Mouse (Mus musculus) megakaryocyte-erythroid progenitor cell, adult 5-6 weeks (primary cell): Measurements from ENCODE around the gene Aqp2. TPM values are rescaled to one million over a fixed set of nuclear protein-coding genes. Genes with fewer than 3 reads are reported as not detected.

Source experiments
- ATAC-seq: replicated peaks from 2 replicates; pipeline ENCODE4 v1.8.0; 2016; ENCODE audit warnings: mild to moderate bottlenecking, inconsistent platforms; ENCODE audit not compliant: severe bottlenecking, poor library complexity, low FRiP score, low TSS enrichment
- total RNA-seq, 2 experiments: library from RNA; stranded (forward) in 1 of 2; stranded (reverse) in 1 of 2; fragments of 200-1000, 215-1000 nt in 1 of 2; fragments of >200 nt in 1 of 2; fragmentation: Nextera tagmentation in 1 of 2; gene quantifications; 2 replicates each; pipeline ENCODE4 v1.2.3; 2014 to 2017

The Aqp2 gene
- total RNA-seq, 2 experiments from 2014 or later, result not detected

DNA sequence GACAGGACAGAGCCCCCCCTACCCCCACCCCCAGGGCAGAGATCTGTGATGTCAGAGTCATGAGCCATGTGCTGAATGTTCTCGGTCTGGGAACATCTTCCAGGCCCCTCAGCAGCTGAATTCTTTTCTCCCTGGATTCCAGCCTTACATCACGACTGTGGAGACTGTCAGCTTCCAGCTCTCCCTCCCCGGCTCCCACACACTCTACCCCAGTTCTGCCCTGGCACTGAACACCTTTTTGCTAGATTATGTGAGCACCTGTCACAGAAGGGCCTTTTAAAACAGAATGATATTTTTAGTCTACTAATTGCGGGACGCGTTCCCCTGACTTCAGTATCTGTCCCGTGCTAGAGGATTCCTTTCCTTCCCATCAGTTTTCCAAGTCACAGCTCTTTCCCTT lies 32.7 kb downstream of the Aqp2 start:
- no peak for ATAC-seq

DNA sequence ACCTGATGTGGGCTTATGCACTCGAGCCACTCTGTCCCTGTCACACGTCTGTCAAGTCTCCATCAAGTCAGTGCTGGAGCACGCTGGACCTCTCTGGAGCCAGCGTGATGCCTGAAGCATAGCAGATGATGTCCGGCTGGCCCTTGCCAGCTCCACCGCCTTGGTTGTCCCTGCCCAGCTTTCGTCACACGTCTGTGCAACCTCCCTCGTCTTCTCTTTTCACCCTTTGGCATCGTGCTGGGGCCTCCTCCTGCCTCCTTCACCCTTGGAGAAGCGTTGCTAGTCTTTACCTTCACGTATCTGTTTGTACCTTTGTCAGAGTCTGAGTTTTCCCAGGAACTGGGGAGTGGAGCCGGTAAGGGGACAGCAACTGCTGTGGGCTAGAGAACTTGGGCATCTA lies 35.4 kb downstream of the Aqp2 start:
- no peak for ATAC-seq

DNA sequence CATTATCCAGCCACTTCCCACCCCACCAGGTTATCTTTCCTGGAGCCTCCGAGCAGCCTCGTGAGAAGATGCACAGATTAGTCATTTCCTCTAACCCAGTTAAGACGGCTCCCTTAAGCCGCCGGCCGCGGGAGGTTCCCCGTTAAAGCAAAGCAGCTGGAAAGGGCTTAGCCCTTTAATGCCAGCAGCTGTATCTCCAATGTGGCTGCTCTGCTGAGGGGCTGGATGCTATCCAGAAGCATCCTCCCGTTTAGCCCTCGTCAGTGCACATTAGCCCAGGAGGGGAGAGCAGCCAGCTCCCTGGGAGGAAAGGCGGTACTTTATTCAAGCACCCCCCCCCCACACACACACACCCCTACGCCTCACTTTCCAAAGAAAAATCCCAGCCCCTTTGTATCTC lies 35.9 kb downstream of the Aqp2 start:
- ATAC-seq, result no peak

DNA sequence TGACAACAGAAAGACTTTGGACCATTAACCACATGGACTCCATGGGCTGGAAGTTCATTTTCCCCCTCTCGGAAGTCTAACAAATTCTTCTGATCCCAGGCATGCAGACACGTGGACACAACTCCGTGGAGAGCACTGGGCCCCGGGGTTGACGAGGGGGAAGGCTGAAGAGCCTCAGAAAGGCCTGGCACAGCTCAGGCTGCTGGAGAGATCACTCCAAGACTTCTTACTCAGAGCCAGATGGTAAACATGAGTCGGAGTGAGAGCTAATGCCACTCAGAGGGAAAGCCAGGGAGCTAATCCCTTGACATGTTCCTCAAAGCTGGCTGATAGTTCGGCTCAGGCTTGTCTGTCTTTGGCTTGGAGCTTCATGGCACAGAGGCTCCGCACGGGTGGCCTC lies 36.4 kb downstream of the Aqp2 start:
- no peak for ATAC-seq

DNA sequence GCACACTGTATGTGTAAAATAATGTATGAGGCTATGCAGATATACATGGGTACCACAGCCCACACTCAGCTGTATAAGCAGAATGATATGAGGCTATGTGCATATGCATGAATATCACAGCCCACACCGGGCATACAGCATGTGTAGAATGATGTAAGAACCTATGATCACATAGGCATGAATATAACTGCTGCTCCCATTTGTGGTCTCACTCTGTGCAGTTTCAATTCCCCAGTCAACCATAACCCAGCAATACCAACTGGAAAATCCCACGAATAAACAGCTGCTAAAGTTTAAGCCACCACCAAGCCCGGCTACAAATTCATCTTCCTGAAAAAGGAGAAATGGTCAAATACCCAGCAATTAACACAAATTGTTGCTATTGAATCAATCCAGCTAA lies 39.7 kb downstream of the Aqp2 start:
- ATAC-seq, result no peak

DNA sequence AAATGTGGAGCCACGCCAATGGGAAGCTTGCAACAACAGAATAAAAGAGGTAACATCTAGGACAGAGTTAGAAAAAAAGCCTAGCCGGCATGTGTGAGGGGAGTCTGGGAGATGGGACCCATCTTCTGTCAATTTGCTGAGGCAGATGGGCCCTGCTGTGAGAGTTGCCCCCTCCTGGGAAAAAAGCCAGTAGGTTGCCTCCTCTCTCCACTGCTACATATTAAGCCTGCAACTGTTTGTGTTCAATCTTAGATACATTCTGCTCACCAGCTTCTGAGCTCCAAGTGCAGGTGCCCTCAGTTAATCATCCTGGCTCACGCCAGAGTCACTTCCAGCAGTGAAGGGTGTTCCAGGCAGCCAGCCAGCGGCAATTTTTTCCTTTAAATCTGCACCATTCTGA lies 41.0 kb downstream of the Aqp2 start:
- no peak for ATAC-seq

DNA sequence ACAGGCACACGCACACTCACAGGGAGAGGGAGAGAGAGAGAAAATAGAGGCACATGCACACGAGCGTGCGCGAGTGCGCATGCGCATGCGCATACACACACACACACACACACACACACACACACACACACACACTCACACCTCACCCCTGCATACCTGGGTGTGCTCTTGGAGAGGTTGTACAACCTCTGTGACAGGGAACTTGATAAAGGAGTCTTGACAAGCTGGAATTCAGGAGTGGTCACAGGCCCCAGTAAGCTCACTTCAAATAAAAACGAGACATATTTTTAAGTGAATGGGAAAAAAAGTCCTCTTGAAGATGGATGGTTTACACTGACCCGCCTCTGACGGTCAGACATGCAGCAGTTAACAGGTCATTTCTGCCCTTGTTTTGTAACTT lies 43.2 kb downstream of the Aqp2 start:
- ATAC-seq, result no peak

DNA sequence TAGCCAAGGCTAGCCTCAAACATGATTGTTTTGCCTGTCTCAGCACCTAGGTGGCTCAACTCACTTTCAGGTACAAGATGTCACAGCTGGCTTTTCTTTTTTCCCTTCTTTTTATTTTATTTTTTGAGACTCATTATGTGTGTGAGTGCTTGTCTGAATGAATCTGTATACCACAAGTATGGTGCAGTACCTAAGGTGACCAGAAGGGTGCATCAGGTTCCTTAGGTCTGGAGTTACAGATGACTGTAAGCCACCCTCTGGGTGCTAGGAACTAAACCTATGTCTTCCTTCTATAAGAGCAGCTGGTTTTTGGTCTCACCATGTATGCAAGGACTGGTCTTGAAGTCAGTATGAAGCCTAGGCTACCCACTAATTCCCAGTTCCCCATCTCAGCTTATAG lies 52.8 kb downstream of the Aqp2 start:
- peak; percentile 61; the same call in 1 of the 2 replicates for ATAC-seq

Other genes with a start within 250 kb of the Aqp2 start
- 0.70 and 4.9 TPM in 2 replicates for gene Fmnl3, start 208.6 kb upstream of the Aqp2 start, total RNA-seq (2014; fragmentation: Nextera tagmentation)
- gene Fmnl3, start 208.6 kb upstream of the Aqp2 start, total RNA-seq (2017), result 0.61 and 1.8 TPM in 2 replicates
- 165 and 208 TPM in 2 replicates for gene Tmbim6, start 186.2 kb upstream of the Aqp2 start, total RNA-seq (2014; fragmentation: Nextera tagmentation)
- gene Tmbim6, start 186.2 kb upstream of the Aqp2 start, total RNA-seq (2017), result 86.9 and 93.6 TPM in 2 replicates
- 1.6 and 16.0 TPM in 2 replicates for gene Nckap5l, start 121.3 kb upstream of the Aqp2 start, total RNA-seq (2014; fragmentation: Nextera tagmentation)
- 0.52 and 7.4 TPM in 2 replicates for gene Nckap5l, start 121.3 kb upstream of the Aqp2 start, total RNA-seq (2017)
- gene Bcdin3d, start 104.3 kb upstream of the Aqp2 start, total RNA-seq (2014; fragmentation: Nextera tagmentation), result 6.5 and 11.4 TPM in 2 replicates
- 5.3 and 6.6 TPM in 2 replicates for gene Bcdin3d, start 104.3 kb upstream of the Aqp2 start, total RNA-seq (2017)
- not detected in 2 replicates for gene Faim2, start 50.9 kb upstream of the Aqp2 start, total RNA-seq (2014; fragmentation: Nextera tagmentation)
- gene Faim2, start 50.9 kb upstream of the Aqp2 start, total RNA-seq (2017), result not detected in 2 replicates
- not detected in 2 replicates for gene Aqp5, start 11.7 kb downstream of the Aqp2 start, total RNA-seq (2014; fragmentation: Nextera tagmentation)
- not detected in 2 replicates for gene Aqp5, start 11.7 kb downstream of the Aqp2 start, total RNA-seq (2017)
- not detected in 2 replicates for gene Aqp6, start 22.3 kb downstream of the Aqp2 start, total RNA-seq (2014; fragmentation: Nextera tagmentation)
- gene Aqp6, start 22.3 kb downstream of the Aqp2 start, total RNA-seq (2017), result not detected in 2 replicates
- 31.1 and 62.5 TPM in 2 replicates for gene Racgap1, start 72.6 kb downstream of the Aqp2 start, total RNA-seq (2014; fragmentation: Nextera tagmentation)
- gene Racgap1, start 72.6 kb downstream of the Aqp2 start, total RNA-seq (2017), result 38.5 and 45.9 TPM in 2 replicates
- not detected in 2 replicates for gene Asic1, start 91.3 kb downstream of the Aqp2 start, total RNA-seq (2014; fragmentation: Nextera tagmentation)
- 0.33 TPM in 1 of 2 replicates, not detected in the other for gene Asic1, start 91.3 kb downstream of the Aqp2 start, total RNA-seq (2017)
- 29.2 and 37.5 TPM in 2 replicates for gene Smarcd1, start 123.1 kb downstream of the Aqp2 start, total RNA-seq (2014; fragmentation: Nextera tagmentation)
- gene Smarcd1, start 123.1 kb downstream of the Aqp2 start, total RNA-seq (2017), result 10.5 and 28.6 TPM in 2 replicates
- not detected in 2 replicates for gene Gm17349, start 126.4 kb downstream of the Aqp2 start, total RNA-seq (2014; fragmentation: Nextera tagmentation)
- not detected in 2 replicates for gene Gm17349, start 126.4 kb downstream of the Aqp2 start, total RNA-seq (2017)
- gene Gpd1, start 138.5 kb downstream of the Aqp2 start, total RNA-seq (2014; fragmentation: Nextera tagmentation), result 0.49 TPM in 1 of 2 replicates, not detected in the other
- gene Gpd1, start 138.5 kb downstream of the Aqp2 start, total RNA-seq (2017), result 0.23 TPM in 1 of 2 replicates, not detected in the other
- 60.9 and 68.1 TPM in 2 replicates for gene Cox14, start 146.6 kb downstream of the Aqp2 start, total RNA-seq (2014; fragmentation: Nextera tagmentation)
- 17.2 and 30.4 TPM in 2 replicates for gene Cox14, start 146.6 kb downstream of the Aqp2 start, total RNA-seq (2017)
- 2.4 and 7.2 TPM in 2 replicates for gene Cers5, start 193.8 kb downstream of the Aqp2 start, total RNA-seq (2014; fragmentation: Nextera tagmentation)
- 2.2 and 8.3 TPM in 2 replicates for gene Cers5, start 193.8 kb downstream of the Aqp2 start, total RNA-seq (2017)